Mouse (Mus musculus) bone marrow, adult 2 months (tissue): ENCODE data around the gene Apold1.

Source experiments
- CTCF ChIP-seq: fragments of 200-500 bp; IDR thresholded peaks from 2 replicates; pipeline ENCODE4 v1.5.1; 2011; ENCODE audit warnings: low read length, control low read depth; ENCODE audit not compliant: control insufficient read depth, insufficient read depth
- POLR2A ChIP-seq: fragments of 200-500 bp; IDR thresholded peaks from 2 replicates; pipeline ENCODE4 v1.6.1; 2011; ENCODE audit warnings: low read depth, mild to moderate bottlenecking, control low read depth, low read length, borderline replicate concordance; ENCODE audit not compliant: control insufficient read depth

DNA sequence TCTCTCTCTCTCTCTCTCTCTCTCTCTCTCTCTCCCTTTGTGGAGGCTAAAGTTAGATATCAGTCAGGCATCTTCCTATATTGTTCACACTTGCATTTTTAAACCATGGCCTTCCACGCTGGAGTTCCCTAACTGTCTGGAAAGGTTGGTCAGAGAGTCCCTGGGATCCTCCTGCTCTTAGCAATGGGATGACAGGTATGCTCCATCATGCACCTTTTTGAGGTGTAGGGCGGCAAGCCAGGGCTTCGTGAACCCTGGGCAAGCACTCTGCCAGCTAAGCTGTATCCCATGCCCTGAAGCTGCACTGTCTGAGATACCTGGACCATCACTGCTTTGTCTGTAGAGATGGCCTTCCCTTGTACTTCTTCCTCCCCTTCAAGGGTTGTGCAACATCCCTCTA lies 32.3 kb upstream of the Apold1 start:
- no peak for TF ChIP-seq POLR2A
- TF ChIP-seq CTCF = no peak
